Mouse (Mus musculus) mature B cell (primary cell): Measurements from ENCODE around the gene Pwp2.

Source experiments
- in situ Hi-C: fragments of 300-500 bp; cut with MboI; formaldehyde crosslinking; loops from 2 replicates; pipeline ENCODE4 v1.14.3; 2019

Pwp2 gene

GRCm38 (mm10) chr10:78171057-78171456, 13.9 kb downstream of the Pwp2 start:
- in situ Hi-C loops = no loop called here

GRCm38 (mm10) chr10:78170445-78170844, 14.5 kb downstream of the Pwp2 start:
- in situ Hi-C loops = no loop called here

- in situ Hi-C loops = loop anchor here (10.0 kb wide), 1 partner anchor 105 kb away; the partner anchor contains the start of gene Icosl
Measured at GRCm38 (mm10) chr10:78169281-78170042, 15.5 kb downstream of the Pwp2 start, which contains the start of gene D10Jhu81e. Gene D10Jhu81e (minus strand): TSS chr10:78169782.

- in situ Hi-C loops = loop anchor here (10.0 kb wide), 1 partner anchor 104 kb away; the partner anchor contains the start of gene Icosl
Measured at GRCm38 (mm10) chr10:78168792-78169191, 16.2 kb downstream of the Pwp2 start.

- in situ Hi-C loops = loop anchor here (10.0 kb wide), 1 partner anchor 103 kb away; the partner anchor contains the start of gene Icosl
Measured at GRCm38 (mm10) chr10:78167775-78168174, 17.2 kb downstream of the Pwp2 start.

GRCm38 (mm10) chr10:78167333-78167732, 17.6 kb downstream of the Pwp2 start:
- in situ Hi-C loops = loop anchor here (10.0 kb wide), 1 partner anchor 103 kb away; the partner anchor contains the start of gene Icosl

GRCm38 (mm10) chr10:78165256-78166005, 19.5 kb downstream of the Pwp2 start:
- in situ Hi-C loops = loop anchor here (10.0 kb wide), 1 partner anchor 101 kb away; the partner anchor contains the start of gene Icosl

- in situ Hi-C loops = loop anchor here (5.0 to 10.0 kb wide), 2 partner anchors 100 to 132 kb away; partner anchors contain the start of gene Icosl
Measured at GRCm38 (mm10) chr10:78164786-78165185, 20.2 kb downstream of the Pwp2 start.

GRCm38 (mm10) chr10:78163923-78164322, 21.0 kb downstream of the Pwp2 start:
- in situ Hi-C loops = loop anchor here (5.0 to 10.0 kb wide), 2 partner anchors 99 to 132 kb away; partner anchors contain the start of gene Icosl

- in situ Hi-C loops = loop anchor here (5.0 to 10.0 kb wide), 2 partner anchors 98 to 131 kb away; partner anchors contain the start of gene Icosl
Measured at GRCm38 (mm10) chr10:78163241-78163640, 21.7 kb downstream of the Pwp2 start.

GRCm38 (mm10) chr10:78162646-78163045, 22.3 kb downstream of the Pwp2 start:
- in situ Hi-C loops = loop anchor here (5.0 to 10.0 kb wide), 2 partner anchors 98 to 130 kb away; partner anchors contain the start of gene Icosl

- in situ Hi-C loops = loop anchor here (5.0 to 10.0 kb wide), 2 partner anchors 96 to 129 kb away; partner anchors contain the start of gene Icosl
Measured at GRCm38 (mm10) chr10:78161096-78161495, 23.9 kb downstream of the Pwp2 start.

- in situ Hi-C loops = loop anchor here (5.0 to 10.0 kb wide), 2 partner anchors 96 to 128 kb away; partner anchors contain the start of gene Icosl
Measured at GRCm38 (mm10) chr10:78160369-78161095, 24.4 kb downstream of the Pwp2 start.

GRCm38 (mm10) chr10:78159906-78160305, 25.0 kb downstream of the Pwp2 start:
- in situ Hi-C loops = loop anchor here (5.0 to 10.0 kb wide), 2 partner anchors 95 to 128 kb away; partner anchors contain the start of gene Icosl

GRCm38 (mm10) chr10:78159252-78159878, 25.6 kb downstream of the Pwp2 start:
- in situ Hi-C loops = no loop called here

- in situ Hi-C loops = no loop called here
Measured at GRCm38 (mm10) chr10:78158041-78158440, 26.9 kb downstream of the Pwp2 start.

GRCm38 (mm10) chr10:78156926-78157325, 28.0 kb downstream of the Pwp2 start:
- in situ Hi-C loops = no loop called here

- in situ Hi-C loops = loop anchor here (5.0 kb wide), 1 partner anchor 67 kb away; no protein-coding TSS in a partner anchor
Measured at GRCm38 (mm10) chr10:78148834-78149766, 35.8 kb downstream of the Pwp2 start.

GRCm38 (mm10) chr10:78147908-78148441, 37.0 kb downstream of the Pwp2 start:
- in situ Hi-C loops = loop anchor here (5.0 kb wide), 1 partner anchor 66 kb away; no protein-coding TSS in a partner anchor
